Mouse (Mus musculus): ENCODE data around the gene Daam1.

DNA sequence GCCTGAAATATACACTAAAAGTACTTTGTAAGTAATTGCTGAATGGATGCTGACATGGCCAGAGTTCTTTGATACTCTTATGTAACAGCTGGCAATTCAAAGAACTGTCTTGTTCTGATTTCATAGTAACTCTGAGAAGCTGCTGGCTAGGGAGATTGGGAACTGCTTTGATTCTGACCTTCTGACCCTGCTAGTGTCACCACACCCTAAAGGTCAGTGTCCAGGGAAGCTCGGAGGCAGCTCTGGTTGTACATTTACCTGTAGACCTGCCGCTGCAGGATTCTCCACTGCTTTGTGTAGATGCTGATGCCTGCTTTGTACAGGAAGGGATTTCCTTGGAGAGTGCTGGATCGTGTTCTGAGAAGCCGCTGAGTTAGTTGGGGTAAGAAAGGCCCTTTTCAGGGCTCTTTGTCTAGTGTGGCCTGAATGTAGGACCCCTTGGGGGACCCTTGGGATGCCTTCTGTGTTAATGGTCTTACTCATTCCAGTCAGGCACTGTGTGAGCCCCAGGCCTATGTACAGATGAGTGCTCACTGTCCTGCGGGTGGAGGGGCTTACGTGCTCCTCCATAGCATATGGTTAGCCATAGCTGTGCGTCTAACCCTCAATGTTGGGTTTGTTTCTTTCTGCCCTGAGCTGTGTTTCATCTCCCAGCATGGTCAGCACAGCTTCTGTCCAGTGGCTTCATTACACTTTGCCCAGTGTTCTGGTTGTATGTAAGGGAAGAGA, 45.0 kb downstream of the Daam1 start:
- TF ChIP-seq CTCF (IDR thresholded peaks at IDR 0.05) (no peak), EP300 (IDR thresholded peaks at IDR 0.05) (no peak)

Measured in lung, postnatal 0 days (tissue).